ENCODE assay signal across 28 mouse cellular contexts in the genomic region with DNA sequence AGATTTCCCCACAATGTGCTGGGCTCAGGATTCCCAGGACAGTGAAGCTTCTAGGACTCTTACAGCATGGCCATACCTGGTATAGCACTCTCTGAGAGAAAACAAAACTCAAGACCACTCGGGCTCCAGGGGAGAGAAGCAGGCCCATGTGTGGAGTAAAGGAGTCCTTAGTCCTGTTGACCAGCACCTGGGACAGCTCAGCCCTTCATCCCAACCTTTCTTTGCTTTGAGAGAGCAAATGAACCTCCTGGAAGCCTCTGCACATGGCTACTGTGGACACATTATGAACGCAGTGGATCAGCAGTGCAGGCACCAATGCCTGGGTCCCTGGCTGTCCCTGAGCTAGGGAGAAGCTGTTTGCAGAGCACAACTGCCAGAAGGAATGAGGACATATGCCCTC.
A peak's percentile ranks its signal among the peaks of the same experiment; 100 is the strongest.
DNase-seq lines count a peak whose midpoint lies in the region; ATAC-seq and TF ChIP-seq lines count a peak whose summit lies in the region.
"Had no signal": no experiment of that assay in that cellular context is flagged by ENCODE, and none has a peak within 500 bp of the region (broad histone marks: within the 10 kb centered on the region; RNA-seq: fewer than 3 reads in every experiment).

No protein-coding gene starts in this region.

- H3K4me3 ChIP-seq in embryonic facial prominence, embryonic 11.5 days (ENCODE audit: low read depth, low read length) = no peak overlapping the region
- H3K4me3 ChIP-seq in embryonic facial prominence, embryonic 10.5 days = no peak overlapping the region
- H3K4me3 ChIP-seq in intestine, embryonic 14.5 days (ENCODE audit: low read depth, low read length) = no peak overlapping the region
- no peak overlapping the region for H3K4me3 ChIP-seq in intestine, embryonic 15.5 days (replicated peaks)
- no peak overlapping the region for H3K4me3 ChIP-seq in limb, embryonic 11.5 days (ENCODE audit: low read depth, low read length)
- no peak overlapping the region for H3K4me3 ChIP-seq in limb, embryonic 10.5 days
- no peak overlapping the region for H3K4me3 ChIP-seq in thymus, adult 2 months (ENCODE audit: control insufficient read depth, insufficient read depth, low read length)
- H3K4me3 ChIP-seq: embryonic facial prominence, embryonic 13.5 days; erythroblast, embryonic 14.5 days; gastrocnemius, adult 2 months; heart, embryonic 10.5 days; heart, embryonic 13.5 days had no signal

- H3K9me3 ChIP-seq in embryonic facial prominence, embryonic 11.5 days (replicated peaks; ENCODE audit: control insufficient read depth, low read length) = no peaks in the 10 kb centered on the region
- H3K9me3 ChIP-seq in embryonic facial prominence, embryonic 10.5 days = no peaks in the 10 kb centered on the region
- no peaks in the 10 kb centered on the region for H3K9me3 ChIP-seq in intestine, embryonic 14.5 days (ENCODE audit: control insufficient read depth, low read length)
- H3K9me3 ChIP-seq in intestine, embryonic 15.5 days = no peaks in the 10 kb centered on the region
- H3K9me3 ChIP-seq in limb, embryonic 11.5 days (ENCODE audit: control insufficient read depth, low read length) = no peaks in the 10 kb centered on the region
- H3K9me3 ChIP-seq in limb, embryonic 10.5 days (replicated peaks) = no peaks in the 10 kb centered on the region
- H3K9me3 ChIP-seq: embryonic facial prominence, embryonic 13.5 days; heart, embryonic 10.5 days; heart, embryonic 13.5 days had no signal

- ATAC-seq in embryonic facial prominence, embryonic 11.5 days (replicated peaks; ENCODE audit: insufficient number of reproducible peaks, low FRiP score, low TSS enrichment, low read depth) = no peak
- ATAC-seq in intestine, embryonic 14.5 days (replicated peaks; ENCODE audit: low FRiP score, low TSS enrichment, low read depth) = no peak
- ATAC-seq in intestine, embryonic 15.5 days = no peak
- no peak for ATAC-seq in limb, embryonic 11.5 days (ENCODE audit: insufficient number of reproducible peaks, low FRiP score, low TSS enrichment, low read depth)
- ATAC-seq: forebrain, embryonic 14.5 days; forebrain, postnatal 0 days; hindbrain, postnatal 0 days; inflammation-experienced regulatory T-cells, adult 6 months had no signal

- no peak overlapping the region for H3K27ac ChIP-seq in embryonic facial prominence, embryonic 11.5 days (replicated peaks; ENCODE audit: low read depth, low read length)
- H3K27ac ChIP-seq in embryonic facial prominence, embryonic 10.5 days (replicated peaks) = no peak overlapping the region
- no peak overlapping the region for H3K27ac ChIP-seq in intestine, embryonic 14.5 days (ENCODE audit: low read depth)
- H3K27ac ChIP-seq in intestine, embryonic 15.5 days = no peak overlapping the region
- no peak overlapping the region for H3K27ac ChIP-seq in limb, embryonic 11.5 days (replicated peaks; ENCODE audit: low read depth, low read length)
- no peak overlapping the region for H3K27ac ChIP-seq in limb, embryonic 10.5 days
- H3K27ac ChIP-seq in thymus, adult 2 months (ENCODE audit: control insufficient read depth, insufficient read depth, low read length) = no peak overlapping the region
- H3K27ac ChIP-seq: embryonic facial prominence, embryonic 13.5 days; gastrocnemius, adult 2 months; heart, embryonic 10.5 days; heart, embryonic 13.5 days; hindbrain, embryonic 14.5 days; hindbrain, postnatal 0 days had no signal

- no peak for TF ChIP-seq POLR2A in thymus, adult 2 months (IDR thresholded peaks at IDR 0.05; ENCODE audit: control insufficient read depth, extremely low read depth, insufficient read depth, low read length, poor library complexity)

- no peaks in the 10 kb centered on the region for H3K27me3 ChIP-seq in embryonic facial prominence, embryonic 11.5 days (ENCODE audit: control insufficient read depth, insufficient read depth, low read length)
- H3K27me3 ChIP-seq in embryonic facial prominence, embryonic 10.5 days (replicated peaks; ENCODE audit: low read depth, poor library complexity, severe bottlenecking) = no peaks in the 10 kb centered on the region
- H3K27me3 ChIP-seq in intestine, embryonic 14.5 days (replicated peaks; ENCODE audit: control insufficient read depth, insufficient read depth, low read length) = no peaks in the 10 kb centered on the region
- no peaks in the 10 kb centered on the region for H3K27me3 ChIP-seq in intestine, embryonic 15.5 days (replicated peaks)
- H3K27me3 ChIP-seq in limb, embryonic 11.5 days (ENCODE audit: control insufficient read depth, insufficient read depth, low read length) = no peaks in the 10 kb centered on the region
- no peaks in the 10 kb centered on the region for H3K27me3 ChIP-seq in limb, embryonic 10.5 days (ENCODE audit: low read depth, poor library complexity, severe bottlenecking)
- no peaks in the 10 kb centered on the region for H3K27me3 ChIP-seq in thymus, adult 2 months (ENCODE audit: control insufficient read depth, insufficient read depth, low read length)
- H3K27me3 ChIP-seq: CH12.LX; embryonic facial prominence, embryonic 13.5 days; heart, embryonic 13.5 days had no signal

- peak; percentile 12 for DNase-seq in embryonic facial prominence, embryonic 11.5 days (ENCODE audit: low spot score)
- no peak for DNase-seq in embryonic facial prominence, embryonic 10.5 days (ENCODE audit: low spot score)
- DNase-seq in intestine, embryonic 14.5 days (ENCODE audit: low spot score) = peak; percentile 55
- DNase-seq in limb, embryonic 11.5 days (ENCODE audit: low spot score) = peak; percentile 30
- DNase-seq in limb, embryonic 10.5 days (ENCODE audit: low spot score) = no peak
- DNase-seq in thymus, postnatal 4 days = peak; percentile 6
- no peak for DNase-seq in thymus, adult 2 months
- DNase-seq: adrenal gland, adult 2 months; adrenal gland, postnatal 14 days; B cell, adult 2 months; cerebellum, adult 11 months; cerebellum, adult 9-10 months; forebrain, postnatal 0 days; gastrocnemius, adult 2 months; gastrocnemius, postnatal 14 days; heart, adult 18-20 months; heart, postnatal 14 days; heart, postnatal 4 days had no signal

- WGBS in embryonic facial prominence, embryonic 11.5 days = 89% methylated on average over 2 of the region's 2 CpGs
- 88% methylated on average over 2 of the region's 2 CpGs for WGBS in embryonic facial prominence, embryonic 10.5 days
- WGBS in intestine, embryonic 14.5 days = 59% methylated on average over 2 of the region's 2 CpGs
- 65% methylated on average over 2 of the region's 2 CpGs for WGBS in intestine, embryonic 15.5 days
- WGBS in limb, embryonic 11.5 days = 82% methylated on average over 2 of the region's 2 CpGs
- 75% methylated on average over 2 of the region's 2 CpGs for WGBS in limb, embryonic 10.5 days
- 94% methylated on average over 2 of the region's 2 CpGs for WGBS in thymus, adult 2 months

- H3K9ac ChIP-seq in embryonic facial prominence, embryonic 11.5 days (replicated peaks; ENCODE audit: low read length) = no peak overlapping the region
- no peak overlapping the region for H3K9ac ChIP-seq in intestine, embryonic 14.5 days (ENCODE audit: low read length)
- H3K9ac ChIP-seq in intestine, embryonic 15.5 days = no peak overlapping the region
- no peak overlapping the region for H3K9ac ChIP-seq in limb, embryonic 11.5 days (ENCODE audit: low read length)
- H3K9ac ChIP-seq: embryonic facial prominence, embryonic 13.5 days; forebrain, postnatal 0 days; heart, embryonic 13.5 days; hindbrain, embryonic 14.5 days had no signal

- TF ChIP-seq CTCF in thymus, adult 2 months (IDR thresholded peaks at IDR 0.05; ENCODE audit: borderline replicate concordance, control insufficient read depth, extremely low read depth, insufficient read depth, low read length, poor library complexity) = no peak

- no peak overlapping the region for H3K4me2 ChIP-seq in embryonic facial prominence, embryonic 11.5 days (ENCODE audit: low read depth, low read length)
- no peak overlapping the region for H3K4me2 ChIP-seq in intestine, embryonic 14.5 days (ENCODE audit: low read length)
- no peak overlapping the region for H3K4me2 ChIP-seq in intestine, embryonic 15.5 days (replicated peaks)
- no peak overlapping the region for H3K4me2 ChIP-seq in limb, embryonic 11.5 days (ENCODE audit: low read depth, severe bottlenecking)
- H3K4me2 ChIP-seq: embryonic facial prominence, embryonic 13.5 days; heart, embryonic 13.5 days; hindbrain, embryonic 14.5 days had no signal

- no peaks in the 10 kb centered on the region for H3K36me3 ChIP-seq in embryonic facial prominence, embryonic 11.5 days (replicated peaks; ENCODE audit: control insufficient read depth, insufficient read depth, low read depth, low read length)
- H3K36me3 ChIP-seq in embryonic facial prominence, embryonic 10.5 days (replicated peaks) = no peaks in the 10 kb centered on the region
- H3K36me3 ChIP-seq in intestine, embryonic 14.5 days (ENCODE audit: control insufficient read depth, insufficient read depth, low read length) = no peaks in the 10 kb centered on the region
- H3K36me3 ChIP-seq in intestine, embryonic 15.5 days = no peaks in the 10 kb centered on the region
- no peaks in the 10 kb centered on the region for H3K36me3 ChIP-seq in limb, embryonic 11.5 days (ENCODE audit: control insufficient read depth, insufficient read depth, low read length)
- no peaks in the 10 kb centered on the region for H3K36me3 ChIP-seq in limb, embryonic 10.5 days
- no peaks in the 10 kb centered on the region for H3K36me3 ChIP-seq in thymus, adult 2 months (ENCODE audit: control insufficient read depth, insufficient read depth, low read length)
- H3K36me3 ChIP-seq: embryonic facial prominence, embryonic 13.5 days; heart, embryonic 10.5 days; heart, embryonic 13.5 days had no signal

- no peaks in the 10 kb centered on the region for H3K4me1 ChIP-seq in embryonic facial prominence, embryonic 11.5 days (ENCODE audit: control insufficient read depth, insufficient read depth, low read length)
- H3K4me1 ChIP-seq in embryonic facial prominence, embryonic 10.5 days = peaks cover 14% of the 10 kb centered on the region
- no peaks in the 10 kb centered on the region for H3K4me1 ChIP-seq in intestine, embryonic 14.5 days (replicated peaks; ENCODE audit: control insufficient read depth, insufficient read depth, low read length)
- no peaks in the 10 kb centered on the region for H3K4me1 ChIP-seq in intestine, embryonic 15.5 days (replicated peaks)
- H3K4me1 ChIP-seq in limb, embryonic 11.5 days (ENCODE audit: control insufficient read depth, insufficient read depth, low read length) = no peaks in the 10 kb centered on the region
- 0 out of 2 replicates have a peak, but pooled peaks cover 3% of the 10 kb centered on the region for H3K4me1 ChIP-seq in limb, embryonic 10.5 days
- peaks cover 7% of the 10 kb centered on the region for H3K4me1 ChIP-seq in thymus, adult 2 months (replicated peaks; ENCODE audit: control insufficient read depth, insufficient read depth, low read length)

Comparison
In these comparisons a context has a peak if more than half of its experiments do, and no peak if none do; other contexts are left out.
1. DNase-seq: peak in embryonic facial prominence, embryonic 11.5 days (single experiment), intestine, embryonic 14.5 days (single experiment), limb, embryonic 11.5 days (single experiment) and thymus, postnatal 4 days (single experiment); none in embryonic facial prominence, embryonic 10.5 days (single experiment), limb, embryonic 10.5 days (single experiment) and thymus, adult 2 months (single experiment).